Mouse (Mus musculus): ENCODE measurements around the gene Cep19. TPM values are rescaled to one million over a fixed set of nuclear protein-coding genes. Genes with fewer than 3 reads are reported as not detected.

The Cep19 gene
- total and polyA plus RNA-seq, 3 experiments = 3.7 to 25.1 (median 12.4) TPM

GRCm38 (mm10) chr16:32105698-32106097, 6.1 kb downstream of the Cep19 start:
- no peak overlapping the region for H3K4me3 ChIP-seq (ENCODE audit: low read depth, low read length)
- H3K27me3 ChIP-seq (ENCODE audit: insufficient read depth, low read length) = no peaks in the 10 kb centered on the region
- H3K9me3 ChIP-seq (replicated peaks) = no peaks in the 10 kb centered on the region; the same call in 1 of the 2 replicates
- no peak for ATAC-seq (ENCODE audit: extremely low read depth, insufficient number of reproducible peaks, low FRiP score, poor library complexity, severe bottlenecking)
- peaks cover 45% of the 10 kb centered on the region for H3K36me3 ChIP-seq (replicated peaks)
- peaks cover 1% of the 10 kb centered on the region; the same call in 1 of the 2 replicates for H3K4me1 ChIP-seq (ENCODE audit: insufficient read depth, low read depth, low read length)
- no peak for DNase-seq (ENCODE audit: low spot score)
- TF ChIP-seq TAL1 (conservative IDR thresholded peaks at IDR 0.05; ENCODE audit: low read depth, low read length) (no peak), GATA1 (IDR thresholded peaks at IDR 0.05; ENCODE audit: borderline replicate concordance, low read length) (no peak), POLR2AphosphoS5 (IDR thresholded peaks at IDR 0.05; ENCODE audit: insufficient replicate concordance, low read depth, low read length) (no peak), GATA2 (IDR thresholded peaks at IDR 0.05; ENCODE audit: borderline replicate concordance, low read depth, low read length) (no peak), CTCF (IDR thresholded peaks at IDR 0.05; ENCODE audit: low read depth, low read length) (no peak)

- Histone ChIP-seq H3K4me3 (ENCODE audit: low read depth, low read length) (no peak overlapping the region), H3K27me3 (ENCODE audit: insufficient read depth, low read length) (no peaks in the 10 kb centered on the region), H3K36me3 (replicated peaks) (peaks cover 35% of the 10 kb centered on the region), H3K9me3 (replicated peaks) (no peaks in the 10 kb centered on the region; the same call in 1 of the 2 replicates), H3K4me1 (ENCODE audit: insufficient read depth, low read depth, low read length) (peaks cover 2% of the 10 kb centered on the region; the same call in 1 of the 2 replicates)
- DNase-seq (ENCODE audit: low spot score) = no peak
- TF ChIP-seq GATA1 (IDR thresholded peaks at IDR 0.05; ENCODE audit: borderline replicate concordance, low read length) (no peak), CTCF (IDR thresholded peaks at IDR 0.05; ENCODE audit: low read depth, low read length) (no peak), GATA2 (IDR thresholded peaks at IDR 0.05; ENCODE audit: borderline replicate concordance, low read depth, low read length) (no peak), POLR2AphosphoS5 (IDR thresholded peaks at IDR 0.05; ENCODE audit: insufficient replicate concordance, low read depth, low read length) (no peak), TAL1 (conservative IDR thresholded peaks at IDR 0.05; ENCODE audit: low read depth, low read length) (no peak)
- ATAC-seq (ENCODE audit: extremely low read depth, insufficient number of reproducible peaks, low FRiP score, poor library complexity, severe bottlenecking) = no peak
Measured at GRCm38 (mm10) chr16:32107342-32108045, 7.9 kb downstream of the Cep19 start.

GRCm38 (mm10) chr16:32108170-32108569, 8.6 kb downstream of the Cep19 start:
- peaks cover 34% of the 10 kb centered on the region for H3K36me3 ChIP-seq (replicated peaks)
- ATAC-seq (ENCODE audit: extremely low read depth, insufficient number of reproducible peaks, low FRiP score, poor library complexity, severe bottlenecking) (no peak), DNase-seq (ENCODE audit: low spot score) (no peak)
- peaks cover 8% of the 10 kb centered on the region for H3K4me1 ChIP-seq (ENCODE audit: insufficient read depth, low read depth, low read length)
- H3K27me3 ChIP-seq (ENCODE audit: insufficient read depth, low read length) = no peaks in the 10 kb centered on the region
- TF ChIP-seq CTCF (IDR thresholded peaks at IDR 0.05; ENCODE audit: low read depth, low read length) (no peak), POLR2AphosphoS5 (IDR thresholded peaks at IDR 0.05; ENCODE audit: insufficient replicate concordance, low read depth, low read length) (no peak), GATA1 (IDR thresholded peaks at IDR 0.05; ENCODE audit: borderline replicate concordance, low read length) (no peak), TAL1 (conservative IDR thresholded peaks at IDR 0.05; ENCODE audit: low read depth, low read length) (no peak), GATA2 (IDR thresholded peaks at IDR 0.05; ENCODE audit: borderline replicate concordance, low read depth, low read length) (no peak)
- no peak overlapping the region for H3K4me3 ChIP-seq (ENCODE audit: low read depth, low read length)
- no peaks in the 10 kb centered on the region; the same call in 1 of the 2 replicates for H3K9me3 ChIP-seq (replicated peaks)

GRCm38 (mm10) chr16:32108578-32108977, 9.0 kb downstream of the Cep19 start:
- H3K27me3 ChIP-seq (ENCODE audit: insufficient read depth, low read length) = no peaks in the 10 kb centered on the region
- ATAC-seq (ENCODE audit: extremely low read depth, insufficient number of reproducible peaks, low FRiP score, poor library complexity, severe bottlenecking) = no peak
- no peak for DNase-seq (ENCODE audit: low spot score)
- TF ChIP-seq POLR2AphosphoS5 (IDR thresholded peaks at IDR 0.05; ENCODE audit: insufficient replicate concordance, low read depth, low read length) (no peak), TAL1 (conservative IDR thresholded peaks at IDR 0.05; ENCODE audit: low read depth, low read length) (no peak), CTCF (IDR thresholded peaks at IDR 0.05; ENCODE audit: low read depth, low read length) (no peak), GATA1 (IDR thresholded peaks at IDR 0.05; ENCODE audit: borderline replicate concordance, low read length) (no peak)
- H3K36me3 ChIP-seq (replicated peaks) = peaks cover 30% of the 10 kb centered on the region
- H3K9me3 ChIP-seq (replicated peaks) = no peaks in the 10 kb centered on the region; the same call in 1 of the 2 replicates
- H3K4me3 ChIP-seq (ENCODE audit: low read depth, low read length) = no peak overlapping the region
- H3K4me1 ChIP-seq (ENCODE audit: insufficient read depth, low read depth, low read length) = peaks cover 12% of the 10 kb centered on the region

GRCm38 (mm10) chr16:32110951-32111699, 11.5 kb downstream of the Cep19 start:
- peaks cover 21% of the 10 kb centered on the region for H3K36me3 ChIP-seq (replicated peaks)
- peaks cover 36% of the 10 kb centered on the region for H3K4me1 ChIP-seq (ENCODE audit: insufficient read depth, low read depth, low read length)
- no peaks in the 10 kb centered on the region for H3K27me3 ChIP-seq (ENCODE audit: insufficient read depth, low read length)
- DNase-seq (ENCODE audit: low spot score) (no peak), ATAC-seq (ENCODE audit: extremely low read depth, insufficient number of reproducible peaks, low FRiP score, poor library complexity, severe bottlenecking) (no peak)
- no peak overlapping the region for H3K4me3 ChIP-seq (ENCODE audit: low read depth, low read length)
- no peaks in the 10 kb centered on the region for H3K9me3 ChIP-seq (replicated peaks)
- TF ChIP-seq POLR2AphosphoS5 (IDR thresholded peaks at IDR 0.05; ENCODE audit: insufficient replicate concordance, low read depth, low read length) (no peak), CTCF (IDR thresholded peaks at IDR 0.05; ENCODE audit: low read depth, low read length) (no peak), GATA1 (IDR thresholded peaks at IDR 0.05; ENCODE audit: borderline replicate concordance, low read length) (no peak), TAL1 (conservative IDR thresholded peaks at IDR 0.05; ENCODE audit: low read depth, low read length) (no peak), GATA2 (IDR thresholded peaks at IDR 0.05; ENCODE audit: borderline replicate concordance, low read depth, low read length) (no peak)
